Mouse (Mus musculus) kidney, embryonic 16.5 days (tissue): ENCODE results near the gene Bcat2. TPM values are rescaled to one million over a fixed set of nuclear protein-coding genes. Genes with fewer than 3 reads are reported as not detected.

ENCODE experiments used
- ATAC-seq: fragments of 200-750 bp; cut with Nextera tagmentation; 2 replicates; pipeline ENCODE4 v1.8.0; 2017; ENCODE audit warnings: moderate TSS enrichment; ENCODE audit not compliant: low FRiP score, low TSS enrichment
- H3K27ac ChIP-seq: fragments of 300-500 bp; sonication (generic); 2 replicates; pipeline ENCODE4 v1.5.1; 2014; ENCODE audit warnings: low read length
- H3K27me3 ChIP-seq: fragments of 300-500 bp; sonication (generic); 2 replicates; pipeline ENCODE4 v1.6.1; 2014; ENCODE audit warnings: low read length, control low read depth, mixed read lengths; ENCODE audit not compliant: insufficient read depth
- H3K36me3 ChIP-seq: fragments of 300-500 bp; sonication (generic); 2 replicates; pipeline ENCODE4 v1.6.1; 2014; ENCODE audit warnings: low read length, control low read depth, mixed read lengths; ENCODE audit not compliant: insufficient read depth
- H3K4me1 ChIP-seq: fragments of 300-500 bp; sonication (generic); 2 replicates; pipeline ENCODE4 v1.6.1; 2014; ENCODE audit warnings: low read length, control low read depth, mixed read lengths; ENCODE audit not compliant: insufficient read depth
- H3K4me2 ChIP-seq: fragments of 300-500 bp; sonication (generic); replicated peaks from 2 replicates; pipeline ENCODE4 v1.6.1; 2014; ENCODE audit warnings: low read depth, low read length
- H3K4me3 ChIP-seq: fragments of 300-500 bp; sonication (generic); 2 replicates; pipeline ENCODE4 v1.5.1; 2014; ENCODE audit warnings: mild to moderate bottlenecking, low read length
- H3K9ac ChIP-seq: fragments of 300-500 bp; sonication (generic); replicated peaks from 2 replicates; pipeline ENCODE4 v1.6.1; 2014; ENCODE audit warnings: low read length
- H3K9me3 ChIP-seq: fragments of 300-500 bp; sonication (generic); 2 replicates; pipeline ENCODE4 v1.6.1; 2016; ENCODE audit warnings: low read length, control low read depth
- WGBS: fragments of 180-500 bp; shearing (Covaris S2); extraction: QIAGEN DNeasy Blood & Tissue Kit; methylation state at CpG from one replicate; pipeline ENCODE4 v1.1.7; 2014; 5-methylcytosine and 5-hydroxymethylcytosine counted together
- polyA plus RNA-seq: library from polyadenylated mRNA; unstranded; fragments of >200 nt; fragmentation: Nextera tagmentation; extraction: Ambion mirVana; gene quantifications from 2 replicates; pipeline ENCODE4 v1.2.1, GENCODE M21; 2015

The Bcat2 gene
- polyA plus RNA-seq, 1 experiment from 2014 or later, result 93.2 TPM

GRCm38 (mm10) chr7:45595176-45595575, 25.2 kb downstream of the Bcat2 start:
- Histone ChIP-seq H3K4me2 (no peak overlapping the region), H3K27me3 (no peaks in the 10 kb centered on the region), H3K9me3 (no peaks in the 10 kb centered on the region), H3K4me3 (no peak overlapping the region), H3K36me3 (no peaks in the 10 kb centered on the region), H3K27ac (no peak overlapping the region), H3K4me1 (no peaks in the 10 kb centered on the region), H3K9ac (no peak overlapping the region)
- ATAC-seq, result no peak
- WGBS, result 80% methylated on average over 4 of the region's 4 CpGs

- Histone ChIP-seq H3K4me3 (no peak overlapping the region), H3K4me1 (no peaks in the 10 kb centered on the region), H3K36me3 (no peaks in the 10 kb centered on the region), H3K4me2 (no peak overlapping the region), H3K27me3 (no peaks in the 10 kb centered on the region), H3K9me3 (no peaks in the 10 kb centered on the region), H3K9ac (no peak overlapping the region), H3K27ac (no peak overlapping the region)
- ATAC-seq, result no peak
- WGBS, result 82% methylated on average over 1 of the region's 1 CpGs
Observed at GRCm38 (mm10) chr7:45596107-45596506, 26.2 kb downstream of the Bcat2 start.

- Histone ChIP-seq H3K4me1 (no peaks in the 10 kb centered on the region), H3K9ac (no peak overlapping the region), H3K4me3 (no peak overlapping the region), H3K9me3 (no peaks in the 10 kb centered on the region), H3K36me3 (no peaks in the 10 kb centered on the region), H3K27ac (no peak overlapping the region), H3K4me2 (no peak overlapping the region), H3K27me3 (no peaks in the 10 kb centered on the region)
- no peak for ATAC-seq
- 85% methylated on average over 5 of the region's 5 CpGs for WGBS
Observed at GRCm38 (mm10) chr7:45597013-45597412, 27.1 kb downstream of the Bcat2 start.

- WGBS, result 91% methylated on average over 6 of the region's 6 CpGs
- no peaks in the 10 kb centered on the region for H3K9me3 ChIP-seq
- no peak overlapping the region for H3K4me2 ChIP-seq
- H3K27me3 ChIP-seq, result no peaks in the 10 kb centered on the region
- H3K36me3 ChIP-seq, result no peaks in the 10 kb centered on the region
- H3K9ac ChIP-seq, result no peak overlapping the region
- no peak overlapping the region for H3K4me3 ChIP-seq
- no peaks in the 10 kb centered on the region for H3K4me1 ChIP-seq
- H3K27ac ChIP-seq, result no peak overlapping the region
- ATAC-seq, result no peak
Observed at GRCm38 (mm10) chr7:45597527-45597926, 27.6 kb downstream of the Bcat2 start.

- ATAC-seq, result no peak
- H3K4me2 ChIP-seq, result no peak overlapping the region
- no peaks in the 10 kb centered on the region for H3K36me3 ChIP-seq
- H3K9me3 ChIP-seq, result no peaks in the 10 kb centered on the region
- no peaks in the 10 kb centered on the region for H3K4me1 ChIP-seq
- no peak overlapping the region for H3K27ac ChIP-seq
- no peak overlapping the region for H3K4me3 ChIP-seq
- 52% methylated on average over 18 of the region's 18 CpGs for WGBS
- no peak overlapping the region; the same call in 1 of the 2 replicates for H3K9ac ChIP-seq
- H3K27me3 ChIP-seq, result no peaks in the 10 kb centered on the region
Observed at GRCm38 (mm10) chr7:45598960-45599879, 29.3 kb downstream of the Bcat2 start.

GRCm38 (mm10) chr7:45605704-45606289, 35.8 kb downstream of the Bcat2 start:
- WGBS, result 64% methylated on average over 9 of the region's 9 CpGs
- Histone ChIP-seq H3K4me3 (no peak overlapping the region), H3K27ac (no peak overlapping the region), H3K36me3 (no peaks in the 10 kb centered on the region), H3K4me2 (no peak overlapping the region), H3K9ac (no peak overlapping the region), H3K27me3 (no peaks in the 10 kb centered on the region), H3K4me1 (no peaks in the 10 kb centered on the region), H3K9me3 (no peaks in the 10 kb centered on the region)
- no peak for ATAC-seq

- H3K9ac ChIP-seq, result no peak overlapping the region
- 74% methylated on average over 1 of the region's 1 CpGs for WGBS
- H3K9me3 ChIP-seq, result no peaks in the 10 kb centered on the region
- H3K4me3 ChIP-seq, result no peak overlapping the region
- no peaks in the 10 kb centered on the region for H3K4me1 ChIP-seq
- ATAC-seq, result no peak
- no peak overlapping the region for H3K4me2 ChIP-seq
- no peaks in the 10 kb centered on the region for H3K36me3 ChIP-seq
- H3K27me3 ChIP-seq, result no peaks in the 10 kb centered on the region
- H3K27ac ChIP-seq, result no peak overlapping the region
Observed at GRCm38 (mm10) chr7:45609511-45609910, 39.6 kb downstream of the Bcat2 start.

- Histone ChIP-seq H3K9ac (no peak overlapping the region), H3K4me1 (peaks cover 16% of the 10 kb centered on the region), H3K4me2 (no peak overlapping the region), H3K9me3 (no peaks in the 10 kb centered on the region), H3K27me3 (peaks cover 23% of the 10 kb centered on the region), H3K4me3 (no peak overlapping the region), H3K27ac (no peak overlapping the region), H3K36me3 (no peaks in the 10 kb centered on the region)
- peak; percentile 40 for ATAC-seq
- 22% methylated on average over 6 of the region's 6 CpGs for WGBS
Observed at GRCm38 (mm10) chr7:45616277-45616676, 46.3 kb downstream of the Bcat2 start.

GRCm38 (mm10) chr7:45617042-45617695, 47.2 kb downstream of the Bcat2 start, which contains the start of gene Fut1:
Gene Fut1, plus strand, starts transcription at chr7:45617289.
- ATAC-seq, result peak; percentile 40; the same call in 1 of the 2 replicates
- peaks cover 16% of the 10 kb centered on the region for H3K4me1 ChIP-seq
- WGBS, result 6% methylated on average over 30 of the region's 31 CpGs
- peak within 1 kb of the TSS; percentile 30 for H3K4me3 ChIP-seq
- H3K9ac ChIP-seq, result peak within 1 kb of the TSS; percentile 46; the same call in 1 of the 2 replicates
- no peaks in the 10 kb centered on the region for H3K36me3 ChIP-seq
- peak within 1 kb of the TSS; percentile 59 for H3K4me2 ChIP-seq
- peaks cover 23% of the 10 kb centered on the region for H3K27me3 ChIP-seq
- no peak within 1 kb of the TSS for H3K27ac ChIP-seq
- H3K9me3 ChIP-seq, result no peaks in the 10 kb centered on the region
